Mouse (Mus musculus) CH12.LX (cell line): Measurements from ENCODE around the gene Cyfip2.

Experiments used
- GABPA ChIP-seq: IDR thresholded peaks from 2 replicates; pipeline ENCODE4 v1.6.1; 2012; ENCODE audit warnings: low read depth, low read length, improper control_type of control experiment, inconsistent platforms; ENCODE audit not compliant: insufficient replicate concordance
- ZC3H11A ChIP-seq: IDR thresholded peaks from 2 replicates; pipeline ENCODE4 v1.6.1; 2012; ENCODE audit warnings: low read depth, mild to moderate bottlenecking, inconsistent platforms, low read length, improper control_type of control experiment

- TF ChIP-seq ZC3H11A (no peak), GABPA (no peak)
These were observed 8.9 kb upstream of the Cyfip2 start for GRCm38 (mm10) chr11:46321559-46321958.
